Mouse (Mus musculus): ENCODE data around the gene Nr4a3. TPM values are rescaled to one million over a fixed set of nuclear protein-coding genes. Genes with fewer than 3 reads are reported as not detected.
A peak's percentile ranks its signal among the peaks of the same experiment; 100 is the strongest.

The Nr4a3 gene
- polyA plus RNA-seq, 1 experiment from 2014 or later, result 0.65 TPM

DNA sequence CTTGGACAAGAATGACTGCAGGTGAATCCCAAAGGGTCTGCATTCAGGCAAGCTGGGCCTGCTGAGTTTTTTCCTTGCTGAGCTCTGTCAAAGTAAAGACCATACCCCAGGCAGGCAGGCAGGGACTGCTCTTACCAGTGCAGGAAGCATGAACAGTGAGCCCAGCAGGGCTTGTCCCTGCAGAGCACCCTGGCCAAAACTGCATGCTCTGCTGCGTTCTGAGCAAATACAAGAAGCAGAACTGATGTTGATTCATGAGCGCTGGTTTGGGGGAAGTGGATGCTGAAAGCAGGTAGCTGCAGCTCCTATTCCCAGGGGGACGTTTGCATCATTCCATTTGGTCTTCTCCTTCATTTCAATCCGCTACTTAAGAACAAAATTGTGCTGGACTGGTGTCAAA, 19.4 kb downstream of the Nr4a3 start:
- ATAC-seq (ENCODE audit: low read depth) (no peak), DNase-seq (ENCODE audit: low spot score) (peak; percentile 35)
- no peaks in the 10 kb centered on the region for H3K9me3 ChIP-seq (ENCODE audit: control insufficient read depth, low read length)
- H3K36me3 ChIP-seq (ENCODE audit: control insufficient read depth, insufficient read depth, low read length), result no peaks in the 10 kb centered on the region
- H3K27me3 ChIP-seq (replicated peaks; ENCODE audit: control insufficient read depth, insufficient read depth, low read length), result no peaks in the 10 kb centered on the region
- 45% methylated on average over 4 of the region's 4 CpGs for WGBS
- no peak overlapping the region for H3K4me2 ChIP-seq (ENCODE audit: low read depth, low read length)
- H3K27ac ChIP-seq (replicated peaks; ENCODE audit: low read depth, low read length), result no peak overlapping the region
- H3K4me1 ChIP-seq (ENCODE audit: control insufficient read depth, insufficient read depth, low read length), result no peaks in the 10 kb centered on the region
- no peak overlapping the region for H3K9ac ChIP-seq (ENCODE audit: low read depth, low read length)
- H3K4me3 ChIP-seq (ENCODE audit: low read depth, low read length), result no peak overlapping the region

DNA sequence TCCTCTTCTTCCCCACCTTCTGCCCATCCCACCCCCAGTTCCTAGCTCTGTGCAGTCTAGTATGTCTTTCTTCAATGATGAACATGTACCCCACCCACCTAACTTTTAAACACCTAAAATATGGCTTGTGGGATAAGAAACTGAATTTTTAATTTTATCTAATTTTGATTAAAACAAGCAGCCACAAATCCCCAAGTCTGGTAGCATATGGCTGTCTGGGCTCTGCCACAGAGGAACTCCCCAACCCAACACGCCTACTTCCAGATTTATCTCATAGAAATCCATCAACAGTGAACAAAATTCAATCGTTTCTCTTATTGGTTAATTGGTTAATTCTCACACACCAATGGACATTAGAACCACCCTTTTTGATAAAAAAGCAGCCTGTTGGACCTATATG, 21.7 kb downstream of the Nr4a3 start:
- no peaks in the 10 kb centered on the region for H3K4me1 ChIP-seq (ENCODE audit: control insufficient read depth, insufficient read depth, low read length)
- no peaks in the 10 kb centered on the region for H3K9me3 ChIP-seq (ENCODE audit: control insufficient read depth, low read length)
- no peak overlapping the region for H3K4me2 ChIP-seq (ENCODE audit: low read depth, low read length)
- no peak overlapping the region for H3K27ac ChIP-seq (replicated peaks; ENCODE audit: low read depth, low read length)
- no peak overlapping the region for H3K4me3 ChIP-seq (ENCODE audit: low read depth, low read length)
- H3K27me3 ChIP-seq (replicated peaks; ENCODE audit: control insufficient read depth, insufficient read depth, low read length), result no peaks in the 10 kb centered on the region
- H3K36me3 ChIP-seq (ENCODE audit: control insufficient read depth, insufficient read depth, low read length), result no peaks in the 10 kb centered on the region
- ATAC-seq (ENCODE audit: low read depth) (no peak), DNase-seq (ENCODE audit: low spot score) (no peak)
- no peak overlapping the region for H3K9ac ChIP-seq (ENCODE audit: low read depth, low read length)
- 83% methylated on average over 2 of the region's 2 CpGs for WGBS

DNA sequence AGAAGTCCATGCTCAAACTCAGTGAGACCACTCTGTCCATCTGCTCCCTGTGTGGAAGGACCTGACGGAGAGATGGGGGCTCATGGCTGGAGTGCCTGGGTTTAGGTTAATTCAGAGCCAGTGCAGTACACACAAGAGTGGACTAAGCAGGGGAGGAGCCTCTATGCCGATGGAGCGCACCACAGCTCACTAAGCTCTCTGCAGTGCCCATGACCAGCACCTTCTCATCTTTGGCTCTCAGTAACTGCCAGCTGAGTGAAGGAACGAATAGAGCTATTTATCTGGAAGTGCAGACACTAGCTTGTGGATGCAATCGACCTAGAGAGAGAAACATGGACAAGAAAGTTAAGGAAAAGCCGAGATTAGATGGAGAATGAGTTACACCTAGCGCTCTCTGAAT, 24.2 kb downstream of the Nr4a3 start:
- H3K36me3 ChIP-seq (ENCODE audit: control insufficient read depth, insufficient read depth, low read length), result no peaks in the 10 kb centered on the region
- 72% methylated on average over 7 of the region's 7 CpGs for WGBS
- H3K9me3 ChIP-seq (ENCODE audit: control insufficient read depth, low read length), result no peaks in the 10 kb centered on the region
- no peak overlapping the region for H3K9ac ChIP-seq (ENCODE audit: low read depth, low read length)
- DNase-seq (ENCODE audit: low spot score) (no peak), ATAC-seq (ENCODE audit: low read depth) (no peak)
- H3K4me2 ChIP-seq (ENCODE audit: low read depth, low read length), result no peak overlapping the region
- no peaks in the 10 kb centered on the region for H3K4me1 ChIP-seq (ENCODE audit: control insufficient read depth, insufficient read depth, low read length)
- no peaks in the 10 kb centered on the region for H3K27me3 ChIP-seq (replicated peaks; ENCODE audit: control insufficient read depth, insufficient read depth, low read length)
- H3K27ac ChIP-seq (replicated peaks; ENCODE audit: low read depth, low read length), result no peak overlapping the region
- H3K4me3 ChIP-seq (ENCODE audit: low read depth, low read length), result no peak overlapping the region

DNA sequence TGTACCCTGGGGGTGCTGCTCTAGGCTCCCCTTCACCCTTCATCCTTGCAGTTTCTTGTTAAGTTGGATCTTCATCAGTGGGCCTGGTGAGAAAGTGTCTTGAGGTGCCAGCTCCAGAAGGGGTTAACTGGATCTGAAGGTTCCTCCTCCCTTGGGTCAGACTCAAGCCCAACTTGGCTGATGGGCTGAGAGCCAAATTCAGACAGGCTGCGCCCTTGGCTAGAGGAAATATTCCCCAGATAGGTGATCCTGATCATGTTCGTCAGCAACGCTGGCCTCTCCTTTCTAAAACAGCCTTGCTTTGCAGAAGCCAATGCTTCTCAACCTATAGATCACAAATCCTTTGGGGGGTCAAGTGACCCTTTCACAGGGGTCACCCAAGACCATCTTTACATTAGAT, 27.1 kb downstream of the Nr4a3 start:
- Histone ChIP-seq H3K27me3 (replicated peaks; ENCODE audit: control insufficient read depth, insufficient read depth, low read length) (no peaks in the 10 kb centered on the region), H3K27ac (replicated peaks; ENCODE audit: low read depth, low read length) (no peak overlapping the region), H3K36me3 (ENCODE audit: control insufficient read depth, insufficient read depth, low read length) (no peaks in the 10 kb centered on the region), H3K4me3 (ENCODE audit: low read depth, low read length) (no peak overlapping the region), H3K9ac (ENCODE audit: low read depth, low read length) (no peak overlapping the region), H3K9me3 (ENCODE audit: control insufficient read depth, low read length) (no peaks in the 10 kb centered on the region), H3K4me1 (ENCODE audit: control insufficient read depth, insufficient read depth, low read length) (no peaks in the 10 kb centered on the region), H3K4me2 (ENCODE audit: low read depth, low read length) (no peak overlapping the region)
- ATAC-seq (ENCODE audit: low read depth), result no peak
- WGBS, result 64% methylated on average over 3 of the region's 3 CpGs
- no peak for DNase-seq (ENCODE audit: low spot score)

DNA sequence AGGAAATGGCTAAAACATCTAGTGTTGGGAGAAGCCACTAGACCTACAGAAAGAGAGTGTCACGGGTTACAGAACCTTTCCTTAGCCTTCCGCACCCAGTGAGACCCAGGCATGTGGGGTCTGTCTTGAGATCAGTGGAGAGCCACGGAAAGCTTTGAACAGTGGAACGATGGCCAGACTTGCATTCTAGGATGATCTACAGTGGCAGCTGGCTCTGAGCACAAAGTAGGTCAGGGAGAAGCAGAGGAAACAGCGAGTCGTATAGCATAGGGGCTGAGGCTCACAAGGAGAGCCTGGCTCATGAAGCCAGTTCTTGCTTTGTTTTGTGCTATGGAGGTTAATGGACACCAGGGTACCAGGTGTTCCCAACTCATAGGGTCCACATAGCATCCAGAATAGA, 28.4 kb downstream of the Nr4a3 start:
- Histone ChIP-seq H3K9me3 (ENCODE audit: control insufficient read depth, low read length) (no peaks in the 10 kb centered on the region), H3K4me1 (ENCODE audit: control insufficient read depth, insufficient read depth, low read length) (peaks cover 12% of the 10 kb centered on the region), H3K4me3 (ENCODE audit: low read depth, low read length) (no peak overlapping the region), H3K27ac (replicated peaks; ENCODE audit: low read depth, low read length) (no peak overlapping the region), H3K4me2 (ENCODE audit: low read depth, low read length) (no peak overlapping the region), H3K9ac (ENCODE audit: low read depth, low read length) (no peak overlapping the region), H3K36me3 (ENCODE audit: control insufficient read depth, insufficient read depth, low read length) (no peaks in the 10 kb centered on the region), H3K27me3 (replicated peaks; ENCODE audit: control insufficient read depth, insufficient read depth, low read length) (no peaks in the 10 kb centered on the region)
- DNase-seq (ENCODE audit: low spot score), result no peak
- no peak for ATAC-seq (ENCODE audit: low read depth)
- 87% methylated on average over 6 of the region's 6 CpGs for WGBS

DNA sequence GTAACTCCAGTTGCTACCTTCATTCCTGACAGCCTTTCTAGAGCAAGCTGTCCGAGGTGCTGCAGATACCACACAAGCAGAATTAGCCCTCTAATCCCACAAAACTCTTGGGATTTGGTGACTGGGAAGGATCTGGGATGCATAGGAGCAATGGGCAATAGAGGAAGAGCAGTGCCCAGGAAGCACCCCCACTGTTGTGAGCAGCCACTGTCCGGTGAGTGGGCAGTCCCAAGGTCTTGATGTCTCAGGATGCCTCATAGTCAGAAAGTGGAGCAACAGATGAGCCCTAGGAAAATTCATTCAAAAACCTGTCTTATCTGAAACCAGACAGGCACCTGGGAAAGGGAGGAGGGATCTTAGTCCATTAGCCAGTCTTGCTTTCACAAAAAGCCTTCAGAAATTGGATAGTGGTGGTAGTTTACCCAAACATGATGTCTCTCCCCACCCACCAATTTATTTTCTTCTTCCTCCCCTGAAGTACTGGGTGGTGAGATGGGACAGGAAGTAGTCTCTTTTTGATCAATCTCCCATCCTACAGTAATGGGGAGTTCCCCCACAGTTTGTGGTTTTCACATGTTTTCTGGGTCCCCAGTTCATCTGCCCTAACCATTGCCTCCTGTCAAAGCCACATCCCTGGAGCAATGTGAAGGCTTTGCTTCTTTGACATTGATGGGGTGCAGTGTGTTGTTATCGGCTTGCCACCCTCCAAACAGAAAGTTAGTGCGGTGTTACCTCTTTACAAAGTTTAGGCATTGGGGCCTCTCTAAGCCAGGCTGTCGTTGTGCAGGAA, 29.7 kb downstream of the Nr4a3 start:
- Histone ChIP-seq H3K4me2 (ENCODE audit: low read depth, low read length) (no peak overlapping the region), H3K36me3 (ENCODE audit: control insufficient read depth, insufficient read depth, low read length) (no peaks in the 10 kb centered on the region), H3K27ac (replicated peaks; ENCODE audit: low read depth, low read length) (no peak overlapping the region), H3K9me3 (ENCODE audit: control insufficient read depth, low read length) (no peaks in the 10 kb centered on the region), H3K4me3 (ENCODE audit: low read depth, low read length) (no peak overlapping the region), H3K27me3 (replicated peaks; ENCODE audit: control insufficient read depth, insufficient read depth, low read length) (no peaks in the 10 kb centered on the region), H3K4me1 (ENCODE audit: control insufficient read depth, insufficient read depth, low read length) (peaks cover 13% of the 10 kb centered on the region), H3K9ac (ENCODE audit: low read depth, low read length) (no peak overlapping the region)
- no peak for ATAC-seq (ENCODE audit: low read depth)
- DNase-seq (ENCODE audit: low spot score), result no peak
- 88% methylated on average over 5 of the region's 5 CpGs for WGBS

DNA sequence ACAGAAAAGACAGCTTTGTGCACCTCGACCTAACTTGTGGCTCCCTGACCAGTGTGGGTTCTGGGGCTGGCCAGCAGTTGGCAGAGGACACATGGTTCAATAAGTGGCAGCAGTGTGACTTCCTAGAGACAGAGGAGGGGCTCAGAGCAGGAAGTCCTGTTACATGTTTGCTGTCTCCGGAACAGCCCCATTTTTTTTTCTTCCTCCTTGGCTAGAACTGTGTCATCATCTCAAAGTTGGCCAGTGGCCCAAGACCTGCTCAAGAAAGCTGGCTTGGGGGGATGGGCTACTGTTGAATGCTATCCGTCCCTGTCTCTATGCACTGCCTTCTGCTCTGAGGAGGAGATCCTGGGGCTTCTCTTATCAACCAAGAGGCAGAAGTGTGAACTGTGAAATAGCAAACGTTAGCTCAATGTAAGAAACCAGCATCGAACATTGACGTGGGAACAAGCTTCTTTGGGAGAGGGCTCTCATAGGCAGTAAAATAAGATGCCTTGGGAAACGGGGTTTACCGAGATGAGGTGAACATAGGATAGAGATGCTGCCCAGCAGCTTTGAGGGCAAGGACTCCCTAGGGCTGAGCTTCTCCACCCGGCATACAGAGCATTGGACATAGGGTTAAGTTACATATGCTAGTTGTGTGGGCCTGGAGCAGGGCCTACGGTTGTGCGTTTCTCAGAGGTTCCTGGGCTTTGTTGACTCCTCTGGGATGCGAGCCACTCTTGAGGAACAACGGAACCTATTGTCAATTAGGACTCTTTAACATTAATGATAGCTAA, 31.9 kb downstream of the Nr4a3 start:
- H3K4me3 ChIP-seq (ENCODE audit: low read depth, low read length), result no peak overlapping the region
- DNase-seq (ENCODE audit: low spot score) (peak; percentile 48), ATAC-seq (ENCODE audit: low read depth) (no peak)
- H3K27ac ChIP-seq (replicated peaks; ENCODE audit: low read depth, low read length), result no peak overlapping the region
- H3K9me3 ChIP-seq (ENCODE audit: control insufficient read depth, low read length), result no peaks in the 10 kb centered on the region
- H3K27me3 ChIP-seq (replicated peaks; ENCODE audit: control insufficient read depth, insufficient read depth, low read length), result no peaks in the 10 kb centered on the region
- H3K36me3 ChIP-seq (ENCODE audit: control insufficient read depth, insufficient read depth, low read length), result no peaks in the 10 kb centered on the region
- H3K9ac ChIP-seq (ENCODE audit: low read depth, low read length), result no peak overlapping the region
- 73% methylated on average over 13 of the region's 13 CpGs for WGBS
- no peak overlapping the region for H3K4me2 ChIP-seq (ENCODE audit: low read depth, low read length)
- H3K4me1 ChIP-seq (ENCODE audit: control insufficient read depth, insufficient read depth, low read length), result peaks cover 13% of the 10 kb centered on the region

DNA sequence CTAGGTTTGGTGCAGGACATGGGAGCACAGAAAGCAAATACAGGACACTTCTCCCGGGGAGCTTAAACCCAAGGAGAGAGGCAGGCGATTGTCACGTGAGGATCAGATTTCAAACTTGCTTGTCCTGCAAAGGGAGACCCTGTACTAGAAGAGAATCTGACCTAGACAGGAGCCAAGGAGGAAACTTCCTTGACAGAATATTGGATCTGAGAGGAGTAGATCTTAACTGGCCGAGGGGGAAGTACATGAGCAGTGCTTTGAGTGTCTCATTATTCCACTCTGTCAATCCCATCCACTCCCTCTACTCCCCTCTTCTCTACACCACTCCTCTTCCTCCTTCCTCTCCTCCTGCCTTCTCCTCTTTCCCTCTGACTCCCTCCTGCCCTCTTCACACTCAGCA, 33.3 kb downstream of the Nr4a3 start:
- ATAC-seq (ENCODE audit: low read depth), result peak; percentile 45; the same call in 1 of the 2 replicates

More for the DNA sequence above, 33.3 kb downstream of the Nr4a3 start:
- Histone ChIP-seq H3K4me2 (ENCODE audit: low read depth, low read length) (no peak overlapping the region), H3K36me3 (ENCODE audit: control insufficient read depth, insufficient read depth, low read length) (no peaks in the 10 kb centered on the region), H3K27ac (replicated peaks; ENCODE audit: low read depth, low read length) (no peak overlapping the region), H3K9ac (ENCODE audit: low read depth, low read length) (no peak overlapping the region), H3K4me1 (ENCODE audit: control insufficient read depth, insufficient read depth, low read length) (peaks cover 13% of the 10 kb centered on the region), H3K4me3 (ENCODE audit: low read depth, low read length) (no peak overlapping the region), H3K27me3 (replicated peaks; ENCODE audit: control insufficient read depth, insufficient read depth, low read length) (no peaks in the 10 kb centered on the region), H3K9me3 (ENCODE audit: control insufficient read depth, low read length) (no peaks in the 10 kb centered on the region)
- WGBS, result 5% methylated on average over 4 of the region's 4 CpGs
- DNase-seq (ENCODE audit: low spot score), result peak; percentile 31
